22 mouse cellular contexts compared by ENCODE assay signal in genomic region chr2:141202015-141202364, GRCm38 (mm10).
DNase-seq lines count a peak whose midpoint lies in the region; ATAC-seq lines count a peak whose summit lies in the region.
"Had no signal": no experiment of that assay in that cellular context is flagged by ENCODE, and none has a peak within 500 bp of the region (broad histone marks: within the 10 kb centered on the region; RNA-seq: fewer than 3 reads in every experiment).

No protein-coding gene starts in this region.

- WGBS in midbrain, embryonic 10.5 days, result 65% methylated on average over 1 of the region's 1 CpGs
- 78% methylated on average over 1 of the region's 1 CpGs for WGBS in midbrain, embryonic 15.5 days
- WGBS in midbrain, embryonic 13.5 days, result 42% methylated on average over 1 of the region's 1 CpGs
- 32% methylated on average over 1 of the region's 1 CpGs for WGBS in midbrain, embryonic 14.5 days
- 70% methylated on average over 1 of the region's 1 CpGs for WGBS in forebrain, embryonic 10.5 days

- no peak overlapping the region for H3K4me3 ChIP-seq in midbrain, embryonic 10.5 days
- no peak overlapping the region for H3K4me3 ChIP-seq in midbrain, embryonic 15.5 days
- no peak overlapping the region for H3K4me3 ChIP-seq in midbrain, embryonic 13.5 days (replicated peaks)
- no peak overlapping the region for H3K4me3 ChIP-seq in midbrain, embryonic 14.5 days (replicated peaks; ENCODE audit: low read depth, low read length)
- H3K4me3 ChIP-seq in forebrain, embryonic 10.5 days, result no peak overlapping the region
- H3K4me3 ChIP-seq: embryonic facial prominence, embryonic 13.5 days; gastrocnemius, adult 2 months; hindbrain, embryonic 12.5 days; hindbrain, embryonic 15.5 days had no signal

- no peak overlapping the region for H3K9ac ChIP-seq in midbrain, embryonic 15.5 days
- H3K9ac ChIP-seq in midbrain, embryonic 13.5 days (replicated peaks), result no peak overlapping the region
- no peak overlapping the region for H3K9ac ChIP-seq in midbrain, embryonic 14.5 days (replicated peaks; ENCODE audit: low read length)
- H3K9ac ChIP-seq: embryonic facial prominence, embryonic 13.5 days; forebrain, postnatal 0 days; hindbrain, embryonic 12.5 days; hindbrain, embryonic 15.5 days had no signal

- no peaks in the 10 kb centered on the region for H3K36me3 ChIP-seq in midbrain, embryonic 10.5 days
- no peaks in the 10 kb centered on the region for H3K36me3 ChIP-seq in midbrain, embryonic 15.5 days (replicated peaks)
- H3K36me3 ChIP-seq in midbrain, embryonic 13.5 days, result no peaks in the 10 kb centered on the region
- no peaks in the 10 kb centered on the region for H3K36me3 ChIP-seq in midbrain, embryonic 14.5 days (ENCODE audit: control insufficient read depth, insufficient read depth, low read length)
- H3K36me3 ChIP-seq in forebrain, embryonic 10.5 days (replicated peaks), result no peaks in the 10 kb centered on the region
- H3K36me3 ChIP-seq: embryonic facial prominence, embryonic 13.5 days; hindbrain, embryonic 12.5 days; hindbrain, embryonic 15.5 days had no signal

- ATAC-seq in midbrain, embryonic 15.5 days (replicated peaks), result no peak
- 0 out of 2 replicates have a peak, but pooled peaks have one; percentile 51 for ATAC-seq in midbrain, embryonic 13.5 days
- no peak for ATAC-seq in midbrain, embryonic 14.5 days (ENCODE audit: low FRiP score, low TSS enrichment)
- ATAC-seq: activated CD4-positive, CD25-positive, alpha-beta regulatory T cell, adult 4 months; CD4-positive, CD25-positive, alpha-beta regulatory T cell, adult 4 months; forebrain, embryonic 14.5 days; forebrain, postnatal 0 days had no signal

- no peaks in the 10 kb centered on the region for H3K9me3 ChIP-seq in midbrain, embryonic 10.5 days (replicated peaks)
- H3K9me3 ChIP-seq in midbrain, embryonic 15.5 days, result no peaks in the 10 kb centered on the region
- no peaks in the 10 kb centered on the region for H3K9me3 ChIP-seq in midbrain, embryonic 13.5 days
- H3K9me3 ChIP-seq in midbrain, embryonic 14.5 days (ENCODE audit: control insufficient read depth, low read length), result no peaks in the 10 kb centered on the region
- no peaks in the 10 kb centered on the region for H3K9me3 ChIP-seq in forebrain, embryonic 10.5 days
- H3K9me3 ChIP-seq: embryonic facial prominence, embryonic 13.5 days; hindbrain, embryonic 12.5 days; hindbrain, embryonic 15.5 days had no signal

- H3K4me2 ChIP-seq in midbrain, embryonic 15.5 days, result no peak overlapping the region
- H3K4me2 ChIP-seq in midbrain, embryonic 13.5 days (replicated peaks), result no peak overlapping the region
- no peak overlapping the region for H3K4me2 ChIP-seq in midbrain, embryonic 14.5 days (ENCODE audit: low read length)
- H3K4me2 ChIP-seq: embryonic facial prominence, embryonic 13.5 days; heart, embryonic 11.5 days; hindbrain, embryonic 12.5 days; hindbrain, embryonic 15.5 days had no signal

- peak overlapping the region; percentile 73 for H3K27ac ChIP-seq in midbrain, embryonic 10.5 days (replicated peaks)
- H3K27ac ChIP-seq in midbrain, embryonic 15.5 days, result no peak overlapping the region
- H3K27ac ChIP-seq in midbrain, embryonic 13.5 days, result no peak overlapping the region
- no peak overlapping the region for H3K27ac ChIP-seq in midbrain, embryonic 14.5 days (replicated peaks; ENCODE audit: low read depth, low read length)
- H3K27ac ChIP-seq in forebrain, embryonic 10.5 days, result no peak overlapping the region
- H3K27ac ChIP-seq: embryonic facial prominence, embryonic 13.5 days; gastrocnemius, adult 2 months; hindbrain, embryonic 12.5 days; hindbrain, embryonic 15.5 days had no signal

- peak; percentile 38 for DNase-seq in midbrain, embryonic 10.5 days (ENCODE audit: low spot score)
- no peak for DNase-seq in midbrain, embryonic 14.5 days
- DNase-seq in retina, postnatal 1 day, result peak; percentile 24
- no peak for DNase-seq in forebrain, embryonic 10.5 days (ENCODE audit: extremely low spot score, low spot score)
- DNase-seq: adrenal gland, adult 8-10 months; adrenal gland, postnatal 25 days; cerebellum, adult 11-12 months; cerebellum, adult 8-10 months; cerebellum, postnatal 36 days; forebrain, postnatal 0 days; gastrocnemius, adult 2 months; gastrocnemius, postnatal 14 days; heart, adult 11 months had no signal

- H3K4me1 ChIP-seq in midbrain, embryonic 10.5 days, result peaks cover 24% of the 10 kb centered on the region
- H3K4me1 ChIP-seq in midbrain, embryonic 15.5 days, result 0 out of 2 replicates have a peak, but pooled peaks cover 7% of the 10 kb centered on the region
- H3K4me1 ChIP-seq in midbrain, embryonic 13.5 days (replicated peaks), result peaks cover 19% of the 10 kb centered on the region
- 0 out of 2 replicates have a peak, but pooled peaks cover 3% of the 10 kb centered on the region for H3K4me1 ChIP-seq in midbrain, embryonic 14.5 days (ENCODE audit: control insufficient read depth, insufficient read depth, low read length)
- peaks cover 23% of the 10 kb centered on the region for H3K4me1 ChIP-seq in forebrain, embryonic 10.5 days
- H3K4me1 ChIP-seq: embryonic facial prominence, embryonic 13.5 days; hindbrain, embryonic 15.5 days had no signal

- H3K27me3 ChIP-seq in midbrain, embryonic 10.5 days (ENCODE audit: low read depth, poor library complexity, severe bottlenecking), result no peaks in the 10 kb centered on the region
- H3K27me3 ChIP-seq in midbrain, embryonic 15.5 days (replicated peaks), result no peaks in the 10 kb centered on the region
- no peaks in the 10 kb centered on the region for H3K27me3 ChIP-seq in midbrain, embryonic 13.5 days
- H3K27me3 ChIP-seq in midbrain, embryonic 14.5 days (ENCODE audit: control insufficient read depth, insufficient read depth, low read length), result no peaks in the 10 kb centered on the region
- H3K27me3 ChIP-seq in forebrain, embryonic 10.5 days (ENCODE audit: poor library complexity, severe bottlenecking), result no peaks in the 10 kb centered on the region
- H3K27me3 ChIP-seq: embryonic facial prominence, embryonic 13.5 days; hindbrain, embryonic 12.5 days; hindbrain, embryonic 15.5 days had no signal

Comparison
In these comparisons a context has a peak if more than half of its experiments do, and no peak if none do; other contexts are left out.
1. DNase-seq: peak in midbrain, embryonic 10.5 days (single experiment) and retina, postnatal 1 day (single experiment); none in midbrain, embryonic 14.5 days (single experiment) and forebrain, embryonic 10.5 days (single experiment).